Mouse (Mus musculus) heart, adult 2 months (tissue): ENCODE results near the gene Apol8. TPM values are rescaled to one million over a fixed set of nuclear protein-coding genes. Genes with fewer than 3 reads are reported as not detected.
A peak's percentile ranks its signal among the peaks of the same experiment; 100 is the strongest.

ENCODE experiments used
- DNase-seq, 2 experiments: peaks; one replicate each; pipeline ENCODE4 v3.0.0; 2021
- H3K27ac ChIP-seq: fragments of 200-600 bp; 2 replicates; pipeline ENCODE4 v1.8.1; 2022
- H3K27me3 ChIP-seq: fragments of 200-500 bp; 2 replicates; pipeline ENCODE4 v1.6.1; 2012; ENCODE audit warnings: mild to moderate bottlenecking, low read length, inconsistent platforms, mixed read lengths; ENCODE audit not compliant: control insufficient read depth, insufficient read depth
- H3K36me3 ChIP-seq: fragments of 200-500 bp; 2 replicates; pipeline ENCODE4 v1.6.1; 2012; ENCODE audit warnings: low read length, inconsistent platforms; ENCODE audit not compliant: control insufficient read depth, insufficient read depth
- H3K4me1 ChIP-seq: fragments of 200-500 bp; 2 replicates; pipeline ENCODE4 v1.6.1; 2011; ENCODE audit warnings: low read length; ENCODE audit not compliant: control insufficient read depth, insufficient read depth
- H3K4me3 ChIP-seq: fragments of 200-600 bp; 2 replicates; pipeline ENCODE4 v1.8.1; 2022
- H3K79me2 ChIP-seq: fragments of 200-500 bp; replicated peaks from 2 replicates; pipeline ENCODE4 v1.6.1; 2012; ENCODE audit warnings: mild to moderate bottlenecking, inconsistent platforms, low read length, moderate library complexity, mixed read lengths; ENCODE audit not compliant: control insufficient read depth, insufficient read depth
- H3K9ac ChIP-seq: fragments of 200-500 bp; 2 replicates; pipeline ENCODE4 v1.6.1; 2012; ENCODE audit warnings: low read depth, mild to moderate bottlenecking, control low read depth, inconsistent platforms, low read length, mixed read lengths
- CTCF ChIP-seq: fragments of 200-600 bp; IDR thresholded peaks from 2 replicates; pipeline ENCODE4 v1.8.1; 2022; ENCODE audit warnings: antibody characterized with exemption, mild to moderate bottlenecking, moderate library complexity
- EP300 ChIP-seq: fragments of 200-500 bp; IDR thresholded peaks from 2 replicates; pipeline ENCODE4 v1.6.1; 2011; ENCODE audit warnings: low read depth, low read length, control low read depth; ENCODE audit not compliant: insufficient read depth
- POLR2A ChIP-seq: fragments of 200-500 bp; IDR thresholded peaks from 2 replicates; pipeline ENCODE4 v1.6.1; 2011; ENCODE audit warnings: mild to moderate bottlenecking, low read depth, low read length, control low read depth; ENCODE audit not compliant: insufficient read depth
- WGBS: fragments of 180-500 bp; shearing (Covaris S2); methylation state at CpG from one replicate; pipeline ENCODE4 v1.1.7; 2018; 5-methylcytosine and 5-hydroxymethylcytosine counted together
- intact Hi-C: fragments of 180-260 bp; cut with DNase I; formaldehyde crosslinking; loops from one replicate; pipeline ENCODE4 v1.15.1; 2025
- polyA plus RNA-seq: library from polyadenylated mRNA; depleted of rRNA; stranded (reverse); fragments of >200 nt; gene quantifications from 2 replicates; pipeline ENCODE4 v1.2.3, GENCODE M21; 2012
- total RNA-seq, 2 experiments: library from RNA; stranded (reverse); gene quantifications; 2 replicates each; pipeline ENCODE4 v1.2.3; 2021

The Apol8 gene
- total and polyA plus RNA-seq, 3 experiments: 0.55 TPM; not detected in 2

GRCm38 (mm10) chr15:77765484-77766093 is 8.8 kb upstream of the Apol8 start:
- H3K36me3 ChIP-seq: peaks cover 3% of the 10 kb centered on the region

DNA sequence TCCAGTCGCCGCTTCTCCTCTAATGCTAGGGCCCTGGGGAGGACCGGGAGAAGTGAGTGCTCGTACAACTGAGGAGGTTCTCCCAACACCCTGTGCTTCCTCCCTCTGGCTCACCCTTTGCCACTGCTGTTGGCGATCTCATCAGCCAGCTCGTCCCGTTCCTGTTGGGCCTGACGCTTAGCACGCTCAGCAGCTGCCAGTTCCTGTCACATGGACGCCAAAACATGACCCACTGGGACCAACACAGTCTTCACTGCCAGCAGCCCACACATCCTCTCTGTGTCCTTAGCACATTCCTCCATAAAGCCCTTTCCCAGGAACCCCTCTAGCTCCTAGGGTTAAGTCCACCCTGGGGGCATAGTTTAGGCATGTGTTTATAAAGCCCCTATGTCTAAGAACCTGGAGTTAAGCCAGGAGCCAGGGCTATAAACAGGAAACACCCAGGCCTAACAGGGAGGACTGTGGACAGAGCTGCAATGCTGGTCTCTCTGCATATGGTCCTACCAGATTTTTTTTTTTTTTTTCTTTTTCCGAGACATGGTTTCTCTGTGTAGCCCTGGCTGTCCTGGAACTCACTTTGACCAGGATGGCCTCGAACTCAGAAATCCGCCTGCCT is 7.7 kb upstream of the Apol8 start:
- H3K4me3 ChIP-seq: no peak overlapping the region
- no peak for TF ChIP-seq CTCF
- TF ChIP-seq EP300: peak; percentile 59; the same call in 1 of the 2 replicates
- TF ChIP-seq POLR2A: 0 out of 2 replicates have a peak, but pooled peaks have one; percentile 19
- peaks cover 3% of the 10 kb centered on the region for H3K36me3 ChIP-seq
- WGBS: 28% methylated on average over 13 of the region's 13 CpGs
- intact Hi-C loops: loop anchor here (5.0 kb wide), 1 partner anchor 153 kb away; no protein-coding TSS in a partner anchor
- DNase-seq: peak; percentile 79 to 86
- H3K4me1 ChIP-seq: peaks cover 9% of the 10 kb centered on the region
- H3K27me3 ChIP-seq: no peaks in the 10 kb centered on the region
- 0 out of 2 replicates have a peak overlapping the region, but pooled peaks have one; percentile 9 for H3K9ac ChIP-seq
- H3K79me2 ChIP-seq: no peaks in the 10 kb centered on the region
- H3K27ac ChIP-seq: peak overlapping the region; percentile 63

More at GRCm38 (mm10) chr15:77765484-77766093, 8.8 kb upstream of the Apol8 start:
- H3K4me1 ChIP-seq: peaks cover 9% of the 10 kb centered on the region
- WGBS: 76% methylated on average over 16 of the region's 16 CpGs
- intact Hi-C loops: no loop called here
- H3K4me3 ChIP-seq: no peak overlapping the region
- no peaks in the 10 kb centered on the region for H3K27me3 ChIP-seq
- H3K27ac ChIP-seq: peak overlapping the region; percentile 63
- H3K9ac ChIP-seq: no peak overlapping the region
- TF ChIP-seq CTCF (no peak), EP300 (no peak), POLR2A (no peak)
- DNase-seq: no peak
- H3K79me2 ChIP-seq: no peaks in the 10 kb centered on the region

- WGBS: 59% methylated on average over 11 of the region's 11 CpGs
- DNase-seq: no peak
These were observed 6.9 kb upstream of the Apol8 start for GRCm38 (mm10) chr15:77763702-77764101.

DNA sequence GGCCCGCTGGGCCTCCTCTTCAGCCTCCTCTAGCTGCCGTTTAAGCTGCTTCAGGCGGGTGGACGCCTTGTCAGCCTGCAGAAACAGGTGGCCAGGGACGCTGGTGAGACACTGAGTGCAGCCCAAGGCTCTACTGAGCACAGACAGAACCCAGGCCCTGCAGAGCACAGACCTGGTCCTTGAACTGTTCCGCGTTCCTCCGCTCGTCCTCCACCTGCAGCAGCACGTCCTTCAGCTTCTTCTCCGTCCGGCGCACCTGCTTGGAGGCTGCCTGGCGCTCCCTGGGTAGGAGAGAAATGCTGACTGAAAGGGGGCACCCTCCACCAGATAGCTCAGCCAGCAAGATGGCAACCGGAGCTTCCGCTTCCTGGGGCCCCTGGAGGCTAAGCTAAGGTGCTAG is 6.2 kb upstream of the Apol8 start:
- peaks cover 3% of the 10 kb centered on the region for H3K36me3 ChIP-seq
- intact Hi-C loops: loop anchor here (5.0 kb wide), 1 partner anchor 154 kb away; no protein-coding TSS in a partner anchor
- no peak overlapping the region for H3K4me3 ChIP-seq
- H3K9ac ChIP-seq: no peak overlapping the region
- TF ChIP-seq EP300 (no peak), POLR2A (no peak), CTCF (no peak)
- H3K27ac ChIP-seq: no peak overlapping the region
- no peak for DNase-seq
- H3K79me2 ChIP-seq: no peaks in the 10 kb centered on the region
- 93% methylated on average over 16 of the region's 16 CpGs for WGBS
- H3K4me1 ChIP-seq: peaks cover 9% of the 10 kb centered on the region
- no peaks in the 10 kb centered on the region for H3K27me3 ChIP-seq

More at GRCm38 (mm10) chr15:77763702-77764101, 6.9 kb upstream of the Apol8 start:
- intact Hi-C loops: loop anchor here (5.0 kb wide), 1 partner anchor 154 kb away; no protein-coding TSS in a partner anchor
- TF ChIP-seq EP300 (no peak), POLR2A (no peak), CTCF (no peak)
- Histone ChIP-seq H3K27ac (peak overlapping the region; percentile 63; the same call in 1 of the 2 replicates), H3K9ac (no peak overlapping the region), H3K4me3 (no peak overlapping the region), H3K36me3 (peaks cover 3% of the 10 kb centered on the region), H3K27me3 (no peaks in the 10 kb centered on the region), H3K79me2 (no peaks in the 10 kb centered on the region), H3K4me1 (peaks cover 9% of the 10 kb centered on the region)

GRCm38 (mm10) chr15:77761561-77762380 is 5.0 kb upstream of the Apol8 start:
- Histone ChIP-seq H3K79me2 (no peaks in the 10 kb centered on the region), H3K27ac (no peak overlapping the region), H3K36me3 (peaks cover 3% of the 10 kb centered on the region), H3K4me1 (peaks cover 9% of the 10 kb centered on the region), H3K27me3 (no peaks in the 10 kb centered on the region), H3K9ac (no peak overlapping the region), H3K4me3 (no peak overlapping the region)
- TF ChIP-seq POLR2A (no peak), CTCF (peak; percentile 72), EP300 (0 out of 2 replicates have a peak, but pooled peaks have one; percentile 16)
- intact Hi-C loops: loop anchor here (5.0 kb wide), 1 partner anchor 156 kb away; no protein-coding TSS in a partner anchor
- WGBS: 76% methylated on average over 22 of the region's 22 CpGs
- DNase-seq: peak in 1 of 2 experiments; percentile 43
